Mouse (Mus musculus) limb, embryonic 12.5 days (tissue): ENCODE measurements around the gene Cacna1g. TPM values are rescaled to one million over a fixed set of nuclear protein-coding genes. Genes with fewer than 3 reads are reported as not detected.

ENCODE experiments used
- polyA plus RNA-seq: library from polyadenylated mRNA; unstranded; fragments of >200 nt; fragmentation: Nextera tagmentation; extraction: Ambion mirVana; gene quantifications from 2 replicates; pipeline ENCODE4 v1.2.1, GENCODE M21; 2016

The Cacna1g gene
- polyA plus RNA-seq, 1 experiment from 2014 or later, result 25.5 TPM

Other genes starting within 250 kb of the Cacna1g start
- 20.6 and 22.6 TPM in 2 replicates for gene Wfikkn2, start 228.2 kb downstream of the Cacna1g start, polyA plus RNA-seq
- gene Gm21885, start 192.3 kb downstream of the Cacna1g start, polyA plus RNA-seq, result not detected in 2 replicates
- gene Luc7l3, start 152.2 kb downstream of the Cacna1g start, polyA plus RNA-seq, result 143 and 148 TPM in 2 replicates
- gene Ankrd40, start 146.2 kb downstream of the Cacna1g start, polyA plus RNA-seq, result 23.9 and 35.0 TPM in 2 replicates
- 0.63 and 0.84 TPM in 2 replicates for gene Abcc3, start 81.2 kb downstream of the Cacna1g start, polyA plus RNA-seq
- 0.20 and 0.40 TPM in 2 replicates for gene Spata20, start 12.0 kb upstream of the Cacna1g start, polyA plus RNA-seq
- gene Epn3, start 25.8 kb upstream of the Cacna1g start, polyA plus RNA-seq, result 2.8 and 4.1 TPM in 2 replicates
- 5.1 and 7.0 TPM in 2 replicates for gene Mycbpap, start 47.5 kb upstream of the Cacna1g start, polyA plus RNA-seq
- gene Rsad1, start 75.1 kb upstream of the Cacna1g start, polyA plus RNA-seq, result 4.1 and 5.7 TPM in 2 replicates
- 3.6 and 5.3 TPM in 2 replicates for gene Chad, start 90.8 kb upstream of the Cacna1g start, polyA plus RNA-seq
- 5.0 and 6.0 TPM in 2 replicates for gene Acsf2, start 127.7 kb upstream of the Cacna1g start, polyA plus RNA-seq
- gene Lrrc59, start 155.6 kb upstream of the Cacna1g start, polyA plus RNA-seq, result 205 and 217 TPM in 2 replicates
- gene Mrpl27, start 179.6 kb upstream of the Cacna1g start, polyA plus RNA-seq, result 144 and 148 TPM in 2 replicates
- 37.1 and 42.2 TPM in 2 replicates for gene Eme1, start 179.8 kb upstream of the Cacna1g start, polyA plus RNA-seq
- 24.7 and 31.9 TPM in 2 replicates for gene Xylt2, start 203.3 kb upstream of the Cacna1g start, polyA plus RNA-seq
- 0.13 and 0.17 TPM in 2 replicates for gene Gm11541, start 230.3 kb upstream of the Cacna1g start, polyA plus RNA-seq